Mouse (Mus musculus): Measurements from ENCODE around the gene Tmem184b.
A peak's percentile ranks its signal among the peaks of the same experiment; 100 is the strongest.

Tmem184b gene

DNA sequence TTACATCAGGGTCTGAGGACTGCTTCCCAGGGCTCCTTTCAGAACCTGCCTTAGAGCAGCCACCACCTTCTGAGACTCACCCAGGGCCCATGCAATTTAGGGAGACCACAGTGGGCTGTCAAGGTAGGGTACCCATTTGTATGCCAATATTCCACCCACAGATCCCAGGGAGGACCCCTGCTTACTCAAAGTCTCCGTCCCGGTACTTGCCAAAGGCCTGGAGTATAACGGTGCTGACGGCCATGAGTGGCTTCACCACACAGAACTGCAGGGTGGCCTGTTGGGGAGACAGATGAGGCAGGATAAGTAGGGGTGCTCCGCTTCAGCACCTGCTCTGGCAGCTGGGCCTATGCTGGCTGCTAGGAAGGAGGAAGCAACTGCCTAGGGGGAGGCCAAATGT lies 37.0 kb downstream of the Tmem184b start:
- no peak for DNase-seq (ENCODE audit: low spot score)

DNA sequence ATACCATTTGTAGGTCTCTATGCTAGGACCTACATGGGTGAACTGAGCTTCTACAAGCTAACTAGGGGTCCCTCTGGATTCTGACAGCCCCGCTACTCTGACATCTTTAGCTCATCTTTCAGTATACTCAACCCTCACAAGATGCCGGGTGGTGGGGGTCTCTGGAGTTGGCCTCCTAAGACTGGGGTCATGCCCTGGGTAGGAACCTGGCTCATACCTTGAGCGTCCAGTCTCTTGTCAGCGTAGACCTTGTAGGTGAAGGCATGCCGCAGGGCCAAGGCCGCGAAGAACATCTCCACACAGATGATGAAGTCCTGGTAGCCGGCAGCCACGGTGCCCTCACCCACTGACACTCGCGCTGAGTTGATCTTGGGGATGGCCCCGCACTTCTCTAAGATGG lies 38.3 kb downstream of the Tmem184b start:
- no peak for DNase-seq (ENCODE audit: low spot score)

DNA sequence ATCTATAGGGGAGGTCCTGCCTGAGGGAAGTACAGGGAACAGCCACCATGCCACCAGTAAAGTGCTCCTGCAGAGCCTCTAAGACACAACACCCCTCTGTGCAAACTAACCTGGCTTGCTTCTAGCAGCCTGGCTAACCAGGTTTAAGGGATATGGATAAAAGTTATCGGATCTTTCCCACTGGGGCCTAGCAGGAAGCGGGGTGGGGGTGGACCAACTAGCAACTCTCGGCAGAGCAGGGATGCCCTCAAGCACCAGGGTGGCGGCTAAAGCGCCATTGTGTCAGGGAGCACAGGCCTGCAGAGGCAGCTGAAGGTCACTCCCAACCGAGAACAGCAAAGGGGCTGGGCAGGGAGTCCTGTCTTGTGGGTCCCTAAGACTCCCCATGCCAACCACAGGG lies 39.2 kb downstream of the Tmem184b start:
- DNase-seq (ENCODE audit: low spot score), result no peak

DNA sequence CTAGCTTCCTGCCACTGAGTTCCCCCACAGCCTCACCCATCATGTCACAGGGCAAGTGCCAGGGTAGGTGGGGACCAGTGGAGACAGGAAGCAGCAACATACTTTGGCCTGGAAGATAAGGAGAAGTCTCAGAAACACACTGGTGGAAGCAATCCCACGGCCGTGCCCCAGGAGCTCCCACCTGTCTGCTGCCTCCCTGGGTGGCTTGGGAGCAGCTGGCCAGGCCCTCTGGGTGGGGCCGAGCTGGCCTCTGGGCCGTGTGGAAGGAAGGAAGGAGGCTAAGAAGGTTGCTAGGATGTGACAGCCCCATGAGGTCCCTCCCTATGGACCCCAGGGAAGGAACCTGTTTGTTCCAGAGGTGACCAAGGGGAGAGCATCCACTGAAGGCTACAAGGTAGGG lies 42.3 kb downstream of the Tmem184b start:
- no peak for DNase-seq (ENCODE audit: low spot score)

DNA sequence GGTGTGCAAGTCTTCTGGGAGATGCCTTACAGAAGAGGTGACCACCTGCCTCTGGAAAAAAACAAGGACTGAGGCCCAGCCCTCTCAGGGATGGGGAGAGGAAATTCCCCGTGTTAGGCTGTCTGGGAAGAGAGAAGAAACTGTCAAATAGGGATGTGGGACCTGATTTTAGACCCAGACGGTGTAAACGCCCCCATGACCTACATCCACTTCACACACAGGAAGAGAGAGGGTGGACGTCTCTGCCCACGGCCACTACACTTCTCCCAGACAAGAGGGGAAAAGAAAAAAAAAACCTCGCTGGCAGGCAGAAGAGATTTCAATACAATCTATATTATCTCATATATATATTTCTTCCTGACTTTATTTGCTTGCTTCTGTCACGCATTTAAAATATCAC lies 43.0 kb downstream of the Tmem184b start:
- no peak for DNase-seq (ENCODE audit: low spot score)

DNA sequence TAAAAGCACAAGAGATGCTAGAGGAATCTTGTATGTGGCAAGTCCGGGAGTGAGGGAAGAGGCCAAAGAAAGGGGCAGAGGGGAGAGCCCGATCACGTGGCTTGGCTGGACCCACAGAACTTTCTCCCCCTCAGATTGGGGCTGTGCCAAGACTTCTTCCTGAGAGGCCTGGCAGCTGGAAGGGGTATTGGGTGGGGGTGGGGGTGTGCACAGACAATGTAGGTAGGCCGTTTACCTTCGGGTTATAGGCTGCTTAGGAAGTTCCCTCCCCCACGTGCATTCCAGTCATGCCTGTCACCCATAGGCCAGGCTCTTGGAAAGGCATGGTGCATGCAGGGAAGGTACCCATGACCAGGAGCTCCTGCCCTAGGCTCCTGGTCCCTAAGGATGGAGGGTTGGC lies 43.4 kb downstream of the Tmem184b start:
- no peak for DNase-seq (ENCODE audit: low spot score)

DNA sequence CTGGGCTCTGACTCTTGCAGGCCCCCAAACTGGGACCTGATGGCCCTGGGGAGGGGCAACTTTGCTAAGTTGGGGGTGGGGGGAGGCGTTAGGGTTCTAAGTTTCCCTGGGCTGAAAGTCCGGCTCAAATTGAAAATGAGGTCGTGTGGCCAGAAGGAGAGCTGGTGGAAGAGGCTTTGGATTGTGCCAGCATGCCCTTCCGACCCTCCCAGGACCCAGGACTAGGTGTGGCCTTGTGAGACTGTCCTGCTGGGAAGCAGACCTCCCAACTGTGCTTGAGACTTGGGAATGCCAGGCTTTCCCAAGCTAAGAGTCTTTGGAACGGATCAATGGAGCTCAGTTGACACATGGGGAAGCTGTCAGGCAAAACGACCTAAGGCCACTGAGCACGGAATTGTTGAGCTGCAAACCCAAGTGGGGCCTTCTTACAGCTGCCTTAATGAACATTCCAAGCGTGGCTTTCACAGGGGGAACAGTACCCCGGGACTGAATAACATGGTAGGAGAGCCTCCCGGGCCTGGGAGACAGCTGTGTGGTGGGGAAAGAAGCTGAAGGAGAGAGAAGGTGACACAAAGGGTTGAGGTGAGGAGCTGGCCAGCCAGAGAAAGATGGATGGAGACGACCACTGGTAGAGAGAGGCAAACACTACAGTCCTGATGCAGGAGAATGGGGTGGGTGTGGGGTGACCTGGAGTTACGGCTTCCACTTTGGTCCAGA lies 45.2 kb downstream of the Tmem184b start:
- DNase-seq (ENCODE audit: low spot score), result no peak

DNA sequence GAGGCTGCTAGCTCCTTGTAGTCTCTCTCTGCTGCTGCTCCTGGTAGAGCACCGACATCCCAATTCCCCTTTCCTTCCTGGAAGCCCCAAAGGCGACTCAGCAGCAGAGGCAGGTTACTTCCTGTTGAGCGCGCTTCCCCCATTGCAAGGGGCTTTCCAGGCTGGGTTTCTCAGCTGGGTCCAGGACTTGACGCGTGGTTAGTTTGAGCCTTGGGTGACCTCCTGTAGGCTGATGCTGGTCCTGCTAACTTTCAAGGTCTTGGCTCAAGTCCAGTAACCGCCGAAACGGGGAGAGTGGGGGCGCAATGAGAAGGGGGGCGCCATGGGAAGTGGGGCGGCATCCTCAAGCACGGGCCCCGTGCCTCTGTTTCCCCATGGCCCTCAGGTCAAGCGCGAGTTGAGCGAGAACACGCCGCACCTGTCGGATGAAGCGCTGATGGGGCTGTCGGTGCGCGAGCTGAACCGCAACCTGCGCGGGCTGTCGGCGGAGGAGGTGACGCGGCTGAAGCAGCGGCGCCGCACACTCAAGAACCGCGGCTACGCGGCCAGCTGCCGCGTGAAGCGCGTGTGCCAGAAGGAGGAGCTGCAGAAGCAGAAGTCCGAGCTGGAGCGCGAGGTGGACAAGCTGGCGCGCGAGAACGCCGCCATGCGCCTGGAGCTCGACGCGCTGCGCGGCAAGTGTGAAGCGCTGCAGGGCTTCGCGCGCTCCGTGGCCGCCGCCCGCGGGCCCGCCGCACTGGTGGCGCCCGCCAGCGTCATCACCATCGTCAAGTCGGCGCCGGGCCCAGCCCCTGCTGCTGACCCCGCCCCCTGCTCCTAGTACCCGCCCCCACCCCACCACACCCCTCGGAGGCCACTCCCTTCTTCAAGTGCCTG lies 46.1 kb downstream of the Tmem184b start:
- DNase-seq (ENCODE audit: low spot score), result peak; percentile 71

DNA sequence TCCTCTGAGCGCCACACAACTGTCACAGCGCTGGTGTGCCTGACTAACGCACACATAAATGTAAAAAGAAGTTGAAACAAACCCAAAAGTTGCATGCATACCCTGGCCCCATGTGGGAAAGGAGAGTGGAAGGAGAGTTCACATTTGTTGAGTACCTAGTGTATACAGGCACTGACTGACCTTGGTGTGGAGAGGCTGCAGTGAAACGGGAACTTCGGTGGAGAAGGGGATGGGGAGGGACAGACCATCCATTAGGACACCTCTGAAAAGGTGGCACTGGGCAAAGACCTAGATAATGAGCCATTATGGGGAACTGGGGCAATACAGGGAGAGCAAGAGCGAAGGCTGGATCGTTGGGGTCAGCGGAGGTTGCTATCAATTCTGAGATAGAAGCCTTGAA lies 46.9 kb downstream of the Tmem184b start:
- no peak for DNase-seq (ENCODE audit: low spot score)

DNA sequence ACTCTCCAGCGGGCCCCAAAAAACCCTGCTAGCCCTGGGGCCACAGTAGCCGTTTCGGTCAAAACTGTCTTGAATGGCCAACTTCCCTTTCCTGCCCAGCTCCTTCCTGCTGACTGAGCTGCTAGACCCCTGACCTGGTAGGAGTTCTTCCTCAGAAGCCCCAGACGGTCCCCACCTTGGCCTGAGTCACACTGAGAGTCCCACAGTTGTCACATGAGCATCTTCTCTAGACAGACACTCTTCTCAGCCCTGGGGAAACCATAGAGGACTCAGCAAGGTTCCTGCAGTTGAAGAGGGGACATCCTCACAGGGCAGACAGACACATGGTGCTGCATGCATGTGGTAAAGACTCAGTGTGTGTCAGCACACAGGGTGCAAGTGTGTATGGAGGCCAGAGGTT lies 48.8 kb downstream of the Tmem184b start:
- no peak for DNase-seq (ENCODE audit: low spot score)

DNA sequence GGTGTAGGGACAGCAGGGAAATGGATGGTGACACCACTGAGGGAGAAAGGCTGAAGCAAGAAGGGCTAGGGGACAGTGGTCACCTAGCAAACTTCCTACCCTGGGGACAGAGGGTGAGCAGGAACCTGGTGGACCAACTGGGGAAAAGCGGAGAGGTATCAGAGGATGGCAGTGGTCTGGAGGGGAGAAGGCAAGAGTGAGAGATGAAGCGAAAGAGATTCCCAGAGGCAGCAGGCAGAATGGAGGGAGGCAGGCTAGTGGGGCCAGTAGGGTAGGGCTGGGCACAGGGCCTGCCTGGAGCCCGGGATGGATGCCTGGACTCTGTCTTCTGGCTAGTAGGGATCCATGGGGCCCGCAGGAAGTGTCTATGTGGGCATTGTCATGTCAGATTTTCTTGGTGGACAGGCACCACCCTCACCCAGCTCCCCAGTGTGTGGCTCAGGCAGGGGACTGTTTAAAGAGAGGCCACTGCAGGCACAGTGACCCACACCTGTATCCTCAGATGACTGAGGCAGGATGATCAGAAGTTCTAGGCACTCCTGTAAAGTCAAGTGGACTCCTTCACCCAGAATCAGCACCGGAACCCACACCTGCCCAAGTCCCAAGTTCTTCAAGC lies 49.6 kb downstream of the Tmem184b start:
- no peak for DNase-seq (ENCODE audit: low spot score)

DNA sequence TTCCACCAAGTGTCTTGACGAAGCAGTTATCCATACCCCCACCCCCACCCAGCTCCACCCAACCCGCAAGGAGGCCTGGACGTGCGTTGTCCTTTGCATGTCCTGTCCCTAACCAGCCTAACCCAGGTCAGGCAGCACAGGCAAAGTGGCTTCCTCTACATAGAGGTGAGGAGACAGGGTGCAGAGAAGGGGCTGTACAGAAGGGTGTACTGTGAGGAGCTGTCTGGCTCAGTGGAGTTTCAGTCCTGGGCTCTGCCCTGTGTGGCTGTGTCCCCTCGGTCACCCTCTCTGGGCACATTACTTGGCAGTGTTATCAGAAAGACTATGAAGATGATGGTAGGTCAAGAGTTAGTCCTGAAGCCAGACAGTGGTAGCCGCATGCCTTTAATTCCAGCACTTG lies 50.9 kb downstream of the Tmem184b start:
- DNase-seq (ENCODE audit: low spot score), result no peak

DNA sequence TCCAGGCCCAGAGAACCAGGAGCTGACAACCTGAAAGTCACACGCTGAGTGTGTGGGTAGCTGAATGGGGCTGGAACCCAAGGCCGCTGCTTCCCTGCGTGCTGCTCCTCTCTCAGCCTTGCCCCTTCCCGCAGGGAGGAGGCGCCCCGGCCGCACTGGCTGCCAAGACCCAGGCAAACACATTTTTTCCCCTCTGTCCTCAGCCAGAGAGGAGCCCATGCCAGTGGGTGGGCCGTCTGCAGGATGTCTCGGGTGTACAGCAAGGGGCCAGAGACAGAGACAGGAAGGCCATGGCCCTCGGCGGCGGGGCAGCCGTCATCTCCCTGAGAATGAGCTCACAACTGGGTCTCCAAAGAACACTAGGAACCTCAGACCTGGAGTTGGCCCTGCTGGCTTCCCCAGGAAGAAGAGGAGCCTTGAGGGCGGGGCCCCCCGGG lies 52.0 kb downstream of the Tmem184b start:
- peak; percentile 76 for DNase-seq (ENCODE audit: low spot score)

DNA sequence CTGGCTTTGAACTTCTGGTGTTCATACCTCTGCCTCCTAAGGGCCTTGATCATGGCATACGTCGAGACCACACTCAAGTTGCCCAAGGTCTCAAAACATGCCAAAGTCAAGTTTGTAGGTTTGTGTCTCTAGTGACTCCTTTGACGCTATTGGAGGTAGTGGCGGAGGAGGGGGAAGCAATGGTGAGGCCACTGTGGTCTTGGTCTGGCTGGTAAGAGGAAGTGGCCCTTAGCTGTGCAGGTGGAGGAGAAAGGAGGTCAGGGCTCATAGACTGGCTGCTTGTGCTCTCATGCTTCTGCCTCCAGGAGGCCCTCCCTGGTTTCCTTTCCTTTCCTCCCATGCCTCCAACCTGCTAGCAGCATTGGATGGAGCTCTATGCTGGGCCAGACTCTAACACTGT lies 52.5 kb downstream of the Tmem184b start:
- no peak for DNase-seq (ENCODE audit: low spot score)

DNA sequence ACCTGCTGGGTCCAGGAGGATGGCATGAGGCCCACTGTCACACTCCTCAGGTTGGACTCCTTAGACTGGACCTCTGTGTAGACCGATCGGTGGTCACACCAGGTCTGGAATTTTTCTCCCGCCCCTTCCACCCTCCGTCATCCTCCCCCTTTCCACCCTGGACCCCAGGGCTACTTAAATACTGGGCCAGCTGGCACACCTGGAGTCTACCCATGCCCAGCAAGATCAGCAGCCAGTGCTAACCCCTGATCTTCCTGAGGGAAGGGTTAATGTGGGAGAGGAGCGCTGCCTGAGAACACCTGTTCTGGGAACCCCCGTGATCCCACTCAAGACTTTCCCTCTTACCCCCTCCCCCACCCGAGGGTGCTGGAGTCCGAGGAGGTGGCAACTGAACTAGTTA lies 54.7 kb downstream of the Tmem184b start:
- no peak for DNase-seq (ENCODE audit: low spot score)

DNA sequence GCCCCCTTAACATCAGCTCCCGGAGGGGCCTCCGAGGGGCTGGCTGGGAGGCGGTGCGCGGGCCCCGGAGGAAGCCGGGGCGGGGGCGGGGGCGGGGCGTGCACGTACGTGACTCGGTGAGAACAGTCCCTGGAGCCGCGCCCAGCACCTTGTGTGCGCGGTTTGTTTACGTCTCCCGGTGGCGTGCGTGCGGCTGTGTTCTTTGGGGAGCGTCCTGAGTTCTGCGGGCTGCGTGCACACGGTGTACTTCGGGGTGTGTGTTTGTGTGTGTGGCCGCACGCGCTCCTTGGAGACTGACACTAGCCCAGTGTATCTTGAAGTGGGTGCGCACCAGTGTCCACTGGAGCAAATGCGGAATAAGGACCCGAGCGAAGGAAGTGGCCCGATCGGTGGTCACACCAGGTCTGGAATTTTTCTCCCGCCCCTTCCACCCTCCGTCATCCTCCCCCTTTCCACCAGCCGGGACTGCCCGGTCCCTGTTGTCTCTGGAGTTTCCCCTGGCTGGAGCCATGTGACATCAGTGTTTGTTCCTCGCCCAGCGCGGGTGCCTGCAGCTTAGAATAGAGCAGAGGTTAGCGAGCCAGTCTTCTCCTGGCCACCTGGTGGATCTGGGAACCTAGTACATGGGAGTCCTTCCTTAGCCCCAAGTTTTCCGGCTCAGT lies 55.4 kb downstream of the Tmem184b start:
- peak; percentile 61 for DNase-seq (ENCODE audit: low spot score)

DNA sequence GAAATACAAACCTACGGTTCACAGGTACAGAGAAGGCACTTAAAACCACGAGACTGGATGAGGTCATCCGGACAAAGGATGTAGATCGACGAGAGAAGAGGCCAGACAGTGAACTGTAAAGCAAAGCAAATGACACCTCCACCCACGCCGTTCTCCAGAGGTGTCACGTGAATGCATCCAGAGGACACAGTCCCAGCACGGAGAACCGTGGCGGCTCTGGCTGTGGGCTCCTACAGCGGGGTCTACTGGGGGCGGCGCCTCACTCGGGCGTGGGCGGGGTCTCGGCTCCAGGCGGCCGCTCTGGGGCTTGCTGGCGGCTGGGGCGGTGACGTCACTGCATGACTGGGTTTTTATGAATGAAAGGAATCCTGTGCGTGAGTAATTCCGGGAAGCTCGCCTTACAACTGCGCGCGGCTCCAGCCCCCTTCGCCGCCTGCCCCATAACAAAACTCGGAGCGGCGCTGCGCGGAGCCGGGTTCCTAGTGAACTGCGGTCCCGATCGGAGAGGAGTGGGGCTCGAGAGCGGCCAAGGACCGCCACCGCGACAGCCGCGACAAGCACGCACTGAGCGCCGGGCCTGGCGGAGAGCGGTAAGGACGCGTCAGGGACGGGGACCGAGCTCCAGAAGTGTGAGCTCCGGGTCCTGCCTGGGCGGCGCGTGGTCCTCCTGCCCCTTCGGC lies 56.1 kb downstream of the Tmem184b start:
- peak; percentile 84 for DNase-seq (ENCODE audit: low spot score)

DNA sequence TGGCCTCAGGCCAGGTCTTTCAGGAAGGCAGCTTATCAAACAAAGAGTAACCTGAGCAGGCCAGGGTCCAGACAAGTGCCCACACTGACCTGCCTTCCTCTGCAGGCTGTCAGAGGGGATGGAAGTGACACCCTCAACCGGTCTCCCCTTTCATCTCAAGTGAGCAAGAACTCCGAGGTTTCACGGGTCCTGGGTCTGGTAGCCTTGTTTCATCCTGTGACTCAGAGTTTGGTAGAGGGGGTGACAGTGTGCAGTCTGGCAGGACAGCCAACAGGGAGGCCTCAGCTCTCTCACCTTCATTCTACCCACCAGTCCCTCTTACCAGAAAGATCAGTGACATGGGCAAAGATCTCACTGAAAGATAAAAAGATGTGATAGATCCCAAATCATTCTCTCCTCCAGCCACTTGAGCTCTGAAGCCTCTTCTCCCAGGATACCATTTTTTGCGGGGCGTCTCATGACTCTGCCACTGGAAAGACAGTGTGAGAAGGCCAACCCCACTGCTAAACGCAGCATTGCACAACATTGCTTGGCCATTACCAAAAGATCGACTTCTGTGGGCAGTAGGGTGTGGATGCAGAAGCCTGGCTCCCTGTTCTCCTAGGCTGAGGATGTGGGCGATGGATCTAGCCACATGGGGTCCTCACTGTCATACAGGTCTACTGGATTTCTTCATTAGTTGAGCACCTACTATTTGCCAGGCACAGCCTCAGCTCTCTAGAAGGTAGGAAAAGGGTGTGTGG lies 57.1 kb downstream of the Tmem184b start, which contains the start of gene Maff:
Gene Maff (plus strand): TSS at position 571 of the 743 bp plus-strand sequence.
- DNase-seq (ENCODE audit: low spot score), result no peak

DNA sequence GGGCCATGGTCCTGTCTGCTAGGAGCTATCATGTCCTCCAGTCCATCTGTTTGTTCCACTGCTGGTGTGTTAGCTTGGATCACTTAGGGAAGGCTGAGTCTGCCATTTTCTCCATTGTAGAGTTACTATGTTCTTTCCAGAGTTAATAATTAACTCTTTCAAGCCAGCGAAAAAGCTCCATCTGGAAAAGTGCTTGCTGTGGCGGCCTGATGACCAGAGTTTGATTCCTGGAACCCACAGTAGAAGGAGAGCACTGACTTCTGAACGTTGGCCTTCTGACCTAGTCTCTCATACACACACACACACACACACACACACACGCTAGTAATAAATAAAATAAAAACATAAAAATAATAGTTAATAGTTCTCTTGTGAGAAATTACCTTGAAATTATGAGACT lies 58.7 kb downstream of the Tmem184b start:
- no peak for DNase-seq (ENCODE audit: low spot score)

DNA sequence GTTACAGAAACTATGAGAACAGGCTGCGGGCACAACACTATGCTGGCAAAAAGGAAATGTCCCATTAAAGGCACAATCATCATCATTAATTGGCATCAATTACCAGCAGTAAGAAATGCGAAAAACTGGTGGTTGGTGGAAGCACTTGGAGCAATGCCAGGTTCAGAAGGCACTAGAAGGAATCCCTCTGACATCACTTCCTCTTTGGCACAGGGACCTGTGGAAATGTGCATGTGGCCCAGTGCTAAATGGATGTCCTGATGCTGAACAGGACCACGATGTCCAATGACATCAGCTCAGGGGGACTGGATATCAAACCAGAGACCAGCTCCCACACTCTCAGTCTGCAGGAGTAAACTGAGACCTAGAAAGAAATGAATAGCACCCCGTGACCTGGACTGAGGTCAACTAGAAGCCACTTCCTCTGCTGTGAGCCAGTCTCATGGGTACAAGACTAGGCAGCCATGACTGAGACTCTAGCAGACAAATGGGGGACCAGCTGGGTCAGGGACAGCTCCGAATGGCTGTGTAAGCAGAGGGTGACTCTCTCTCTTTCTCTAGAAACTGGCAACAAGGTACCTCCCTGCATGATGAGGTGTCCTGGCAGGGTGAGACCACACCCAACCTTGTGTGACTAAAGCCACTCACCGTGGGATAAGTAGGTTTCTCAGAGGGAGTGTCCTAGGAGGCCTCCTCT lies 60.6 kb downstream of the Tmem184b start:
- no peak for DNase-seq (ENCODE audit: low spot score)

Measured in ovary, postnatal 36 days (tissue).